Mouse (Mus musculus) lung, postnatal 0 days (tissue): ENCODE measurements around the gene Cyb5r3. TPM values are rescaled to one million over a fixed set of nuclear protein-coding genes. Genes with fewer than 3 reads are reported as not detected.

Experiments
- ATAC-seq: fragments of 200-750 bp; cut with Nextera tagmentation; 2 replicates; pipeline ENCODE4 v1.8.0; 2017; ENCODE audit warnings: moderate library complexity
- DNase-seq: peaks from one replicate; pipeline ENCODE4 v3.0.0-alpha.2; 2016; ENCODE audit warnings: low spot score
- H3K27ac ChIP-seq: fragments of 300-500 bp; sonication (generic); 2 replicates; pipeline ENCODE4 v1.5.1; 2014; ENCODE audit warnings: antibody characterized with exemption, mild to moderate bottlenecking, low read length, mixed read lengths
- H3K27me3 ChIP-seq: fragments of 300-500 bp; sonication (generic); replicated peaks from 2 replicates; pipeline ENCODE4 v1.6.1; 2014; ENCODE audit warnings: low read length, mixed read lengths; ENCODE audit not compliant: insufficient read depth
- H3K36me3 ChIP-seq: fragments of 300-500 bp; sonication (generic); 2 replicates; pipeline ENCODE4 v1.6.1; 2014; ENCODE audit warnings: low read length, mixed read lengths; ENCODE audit not compliant: insufficient read depth
- H3K4me1 ChIP-seq: fragments of 300-500 bp; sonication (generic); 2 replicates; pipeline ENCODE4 v1.6.1; 2014; ENCODE audit warnings: antibody characterized with exemption, low read depth, low read length, mixed read lengths; ENCODE audit not compliant: insufficient read depth
- H3K4me2 ChIP-seq: fragments of 300-500 bp; sonication (generic); replicated peaks from 2 replicates; pipeline ENCODE4 v1.6.1; 2014; ENCODE audit warnings: low read depth, mild to moderate bottlenecking, low read length, moderate library complexity, mixed read lengths
- H3K4me3 ChIP-seq: fragments of 300-500 bp; sonication (generic); 2 replicates; pipeline ENCODE4 v1.5.1; 2014; ENCODE audit warnings: low read depth, low read length
- H3K9ac ChIP-seq: fragments of 300-500 bp; sonication (generic); replicated peaks from 2 replicates; pipeline ENCODE4 v1.6.1; 2014; ENCODE audit warnings: low read depth, mild to moderate bottlenecking
- H3K9me3 ChIP-seq: fragments of 300-500 bp; sonication (generic); 2 replicates; pipeline ENCODE4 v1.6.1; 2016; ENCODE audit warnings: low read length, mixed read lengths
- CTCF ChIP-seq: IDR thresholded peaks from 2 replicates; pipeline ENCODE4 v1.5.1; 2016; ENCODE audit warnings: antibody characterized with exemption, mild to moderate bottlenecking
- EP300 ChIP-seq: IDR thresholded peaks from 2 replicates; pipeline ENCODE4 v1.6.1; 2016; ENCODE audit warnings: antibody characterized with exemption, mild to moderate bottlenecking, control low read depth
- WGBS: fragments of 180-500 bp; shearing (Covaris S2); extraction: QIAGEN DNeasy Blood & Tissue Kit; methylation state at CpG from one replicate; pipeline ENCODE4 v1.1.7; 2014; 5-methylcytosine and 5-hydroxymethylcytosine counted together
- polyA plus RNA-seq: library from polyadenylated mRNA; unstranded; fragments of >200 nt; fragmentation: Nextera tagmentation; extraction: Ambion mirVana; gene quantifications from 2 replicates; pipeline ENCODE4 v1.2.1, GENCODE M21; 2015

The Cyb5r3 gene
- polyA plus RNA-seq, 1 experiment from 2014 or later = 183 TPM

GRCm38 (mm10) chr15:83161062-83161748 lies 11.2 kb downstream of the Cyb5r3 start:
- H3K9me3 ChIP-seq = no peaks in the 10 kb centered on the region
- H3K4me2 ChIP-seq = no peak overlapping the region
- ATAC-seq = no peak
- no peaks in the 10 kb centered on the region for H3K27me3 ChIP-seq
- peaks cover 5% of the 10 kb centered on the region; the same call in 1 of the 2 replicates for H3K4me1 ChIP-seq
- no peak overlapping the region for H3K9ac ChIP-seq
- H3K36me3 ChIP-seq = peaks cover 32% of the 10 kb centered on the region
- H3K27ac ChIP-seq = no peak overlapping the region
- 70% methylated on average over 10 of the region's 10 CpGs for WGBS
- no peak for DNase-seq
- no peak for TF ChIP-seq EP300
- no peak for TF ChIP-seq CTCF
- H3K4me3 ChIP-seq = no peak overlapping the region

- H3K9me3 ChIP-seq = no peaks in the 10 kb centered on the region
- DNase-seq (no peak), ATAC-seq (no peak)
- H3K36me3 ChIP-seq = peaks cover 32% of the 10 kb centered on the region
- no peak for TF ChIP-seq CTCF
- H3K27me3 ChIP-seq = no peaks in the 10 kb centered on the region
- H3K4me1 ChIP-seq = no peaks in the 10 kb centered on the region
- H3K9ac ChIP-seq = no peak overlapping the region
- no peak overlapping the region for H3K27ac ChIP-seq
- WGBS = 100% methylated on average over 4 of the region's 4 CpGs
- H3K4me3 ChIP-seq = no peak overlapping the region
- H3K4me2 ChIP-seq = no peak overlapping the region
Measured at GRCm38 (mm10) chr15:83160561-83160960, 11.8 kb downstream of the Cyb5r3 start.

GRCm38 (mm10) chr15:83159823-83160222 lies 12.6 kb downstream of the Cyb5r3 start:
- H3K9ac ChIP-seq = no peak overlapping the region
- DNase-seq = no peak
- peaks cover 32% of the 10 kb centered on the region for H3K36me3 ChIP-seq
- no peak overlapping the region for H3K4me3 ChIP-seq
- H3K9me3 ChIP-seq = no peaks in the 10 kb centered on the region
- H3K27ac ChIP-seq = no peak overlapping the region
- H3K4me1 ChIP-seq = no peaks in the 10 kb centered on the region
- H3K4me2 ChIP-seq = no peak overlapping the region
- H3K27me3 ChIP-seq = no peaks in the 10 kb centered on the region
- no peak for TF ChIP-seq CTCF
- TF ChIP-seq EP300 = no peak
- 91% methylated on average over 9 of the region's 9 CpGs for WGBS
- no peak for ATAC-seq

GRCm38 (mm10) chr15:83158587-83159160 lies 13.7 kb downstream of the Cyb5r3 start:
- Histone ChIP-seq H3K36me3 (peaks cover 36% of the 10 kb centered on the region), H3K27me3 (no peaks in the 10 kb centered on the region), H3K4me3 (no peak overlapping the region), H3K4me1 (no peaks in the 10 kb centered on the region), H3K9ac (no peak overlapping the region), H3K4me2 (no peak overlapping the region), H3K9me3 (no peaks in the 10 kb centered on the region), H3K27ac (peak overlapping the region; percentile 43; the same call in 1 of the 2 replicates)
- 89% methylated on average over 7 of the region's 7 CpGs for WGBS
- no peak for TF ChIP-seq EP300
- peak; percentile 15; the same call in 1 of the 2 replicates for TF ChIP-seq CTCF
- DNase-seq = no peak
- ATAC-seq = no peak

- 87% methylated on average over 6 of the region's 6 CpGs for WGBS
Measured at GRCm38 (mm10) chr15:83157667-83158064, 14.7 kb downstream of the Cyb5r3 start.

GRCm38 (mm10) chr15:83156929-83157666 lies 15.3 kb downstream of the Cyb5r3 start:
- DNase-seq (peak; percentile 90), ATAC-seq (peak; percentile 89)
- Histone ChIP-seq H3K4me1 (no peaks in the 10 kb centered on the region), H3K9ac (no peak overlapping the region), H3K27me3 (no peaks in the 10 kb centered on the region), H3K9me3 (no peaks in the 10 kb centered on the region), H3K4me2 (no peak overlapping the region), H3K36me3 (peaks cover 33% of the 10 kb centered on the region), H3K4me3 (no peak overlapping the region), H3K27ac (peak overlapping the region; percentile 59; the same call in 1 of the 2 replicates)
- 72% methylated on average over 11 of the region's 11 CpGs for whole genome bisulfite sequencing
- TF ChIP-seq EP300 (no peak), CTCF (peak; percentile 91)

More at GRCm38 (mm10) chr15:83157667-83158064, 14.7 kb downstream of the Cyb5r3 start:
- no peaks in the 10 kb centered on the region for H3K4me1 ChIP-seq
- H3K9me3 ChIP-seq = no peaks in the 10 kb centered on the region
- H3K27ac ChIP-seq = peak overlapping the region; percentile 43; the same call in 1 of the 2 replicates
- no peak overlapping the region for H3K4me2 ChIP-seq
- H3K9ac ChIP-seq = no peak overlapping the region
- DNase-seq (no peak), ATAC-seq (no peak)
- H3K36me3 ChIP-seq = peaks cover 36% of the 10 kb centered on the region
- no peaks in the 10 kb centered on the region for H3K27me3 ChIP-seq
- H3K4me3 ChIP-seq = no peak overlapping the region
- TF ChIP-seq EP300 (no peak), CTCF (no peak)
